Mouse (Mus musculus): Measurements from ENCODE around the gene Rrm2.
"Not testable (repeated sequence)": the region's sequence is repeated elsewhere in the genome, so short reads cannot be mapped to it uniquely, and the experiment has no call there.

Rrm2 gene

GRCm38 (mm10) chr12:24705502-24706263 is 2.4 kb upstream of the Rrm2 start:
- no peak for DNase-seq

GRCm38 (mm10) chr12:24706764-24707479 is 1.1 kb upstream of the Rrm2 start:
- peak; percentile 65 for DNase-seq

- no peak for DNase-seq
These were observed 600 bp upstream of the Rrm2 start for GRCm38 (mm10) chr12:24707480-24707802.

GRCm38 (mm10) chr12:24708824-24709218 is 780 bp downstream of the Rrm2 start:
- DNase-seq, result no peak

GRCm38 (mm10) chr12:24709409-24709808 is 1.4 kb downstream of the Rrm2 start:
- DNase-seq, result no peak

- DNase-seq, result peak; percentile 89
These were observed 1.9 kb downstream of the Rrm2 start for GRCm38 (mm10) chr12:24709831-24710508.

- DNase-seq, result no peak
These were observed 2.6 kb downstream of the Rrm2 start for GRCm38 (mm10) chr12:24710672-24711071.

- DNase-seq, result no peak
These were observed 4.4 kb downstream of the Rrm2 start for GRCm38 (mm10) chr12:24712396-24712795.

GRCm38 (mm10) chr12:24714579-24715255 is 6.7 kb downstream of the Rrm2 start:
- DNase-seq, result no peak

- no peak for DNase-seq
These were observed 7.3 kb downstream of the Rrm2 start for GRCm38 (mm10) chr12:24715268-24715896.

GRCm38 (mm10) chr12:24716721-24717301 is 8.8 kb downstream of the Rrm2 start:
- peak; percentile 40 for DNase-seq

GRCm38 (mm10) chr12:24723434-24723833 is 15.4 kb downstream of the Rrm2 start:
- no peak for DNase-seq

GRCm38 (mm10) chr12:24723859-24724258 is 15.8 kb downstream of the Rrm2 start:
- DNase-seq, result no peak

GRCm38 (mm10) chr12:24724369-24724768 is 16.3 kb downstream of the Rrm2 start:
- DNase-seq, result no peak

- peak; percentile 26 for DNase-seq
These were observed 26.9 kb downstream of the Rrm2 start for GRCm38 (mm10) chr12:24734828-24735394.

- no peak for DNase-seq
These were observed 28.9 kb downstream of the Rrm2 start for GRCm38 (mm10) chr12:24736956-24737355.

GRCm38 (mm10) chr12:24739963-24740362 is 31.9 kb downstream of the Rrm2 start:
- DNase-seq, result no peak

GRCm38 (mm10) chr12:24741535-24741934 is 33.5 kb downstream of the Rrm2 start:
- not testable (repeated sequence) for DNase-seq

GRCm38 (mm10) chr12:24744309-24744708 is 36.3 kb downstream of the Rrm2 start:
- DNase-seq, result no peak

GRCm38 (mm10) chr12:24746579-24747296 is 38.7 kb downstream of the Rrm2 start:
- DNase-seq, result peak; percentile 26

GRCm38 (mm10) chr12:24747297-24747696 is 39.3 kb downstream of the Rrm2 start:
- DNase-seq, result no peak

Data from kidney, adult 9 months (tissue).